Mouse (Mus musculus) layer of hippocampus, adult 8-10 months (tissue): Measurements from ENCODE around the gene Notch1. TPM values are rescaled to one million over a fixed set of nuclear protein-coding genes. Genes with fewer than 3 reads are reported as not detected.

Source experiments
- DNase-seq, 2 experiments: peaks; one replicate each; pipeline ENCODE4 v3.0.0; 2022; ENCODE audit warnings: low spot score in 2 of 2
- total RNA-seq, 4 experiments: library from RNA; stranded (reverse); gene quantifications; 2 replicates each; pipeline ENCODE4 v1.2.4; 2022

The Notch1 gene
- total RNA-seq, 4 experiments from 2014 or later: 31.0 to 36.2 (median 34.2) TPM

DNA sequence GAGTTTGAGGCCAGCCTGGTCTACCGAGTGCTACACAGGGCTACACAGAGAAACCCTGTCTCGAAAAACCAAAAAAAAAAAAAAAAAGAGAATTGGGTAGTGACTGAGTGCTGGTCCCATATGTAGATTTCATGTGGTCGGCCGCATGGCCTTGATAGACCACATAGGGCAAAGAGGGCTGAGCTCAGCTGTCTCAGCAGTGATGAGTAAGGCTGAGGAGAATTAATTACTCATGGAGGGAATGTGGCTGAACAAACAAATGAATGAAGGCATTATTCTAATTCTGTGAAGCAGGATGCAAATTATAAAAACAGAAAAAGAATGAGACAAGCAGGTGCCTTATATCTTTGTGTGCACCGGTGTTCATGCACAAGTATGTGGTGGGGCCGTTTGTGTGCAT lies 15.4 kb upstream of the Notch1 start:
- no peak for DNase-seq

DNA sequence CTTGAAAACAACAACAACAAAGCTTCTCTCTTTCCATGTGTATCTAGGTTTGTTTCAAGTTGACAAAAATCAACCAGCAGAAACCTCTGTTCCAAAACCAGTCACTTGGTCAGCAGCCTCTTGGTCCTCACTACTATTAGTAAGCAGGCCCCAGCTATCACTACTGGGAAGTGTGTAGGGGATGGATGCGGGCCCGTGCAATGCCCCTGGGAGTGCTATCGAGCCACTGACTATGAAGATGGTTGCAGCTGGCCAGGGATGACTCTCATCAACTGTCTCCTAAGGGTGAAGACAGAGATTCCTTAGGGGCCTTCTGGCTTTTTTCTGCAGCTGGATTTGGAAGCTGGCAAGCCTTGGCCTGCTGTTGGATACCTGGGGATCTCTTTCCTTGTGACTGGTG lies 13.4 kb upstream of the Notch1 start:
- no peak for DNase-seq

DNA sequence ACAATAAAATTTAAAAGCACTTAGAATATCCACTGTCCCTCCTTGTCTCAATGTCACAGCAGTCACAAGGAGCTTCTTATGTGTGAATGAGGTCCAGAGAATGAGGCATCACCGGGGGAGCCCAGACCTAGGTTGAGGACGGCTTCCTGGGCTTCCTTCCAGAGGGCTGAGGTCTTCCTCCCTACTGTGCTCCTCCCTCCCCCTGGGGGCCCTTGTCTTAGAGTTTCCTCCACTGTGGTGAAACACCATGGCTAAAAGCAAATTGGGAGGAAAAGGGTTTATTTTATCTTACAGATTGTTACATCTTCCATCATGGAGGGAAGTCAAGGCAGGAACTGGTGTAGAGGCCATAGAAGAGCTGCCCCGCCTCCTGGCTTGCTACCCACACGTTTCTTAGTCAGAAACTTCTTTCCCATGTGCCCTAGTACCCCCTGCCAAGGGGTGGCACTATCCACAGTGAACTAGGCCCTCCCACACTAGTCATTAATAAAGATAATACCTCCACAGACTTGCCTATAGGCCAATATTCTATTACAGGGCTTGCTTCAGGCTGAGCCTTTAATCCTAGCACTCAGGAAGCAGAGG lies 12.8 kb upstream of the Notch1 start:
- DNase-seq: no peak

DNA sequence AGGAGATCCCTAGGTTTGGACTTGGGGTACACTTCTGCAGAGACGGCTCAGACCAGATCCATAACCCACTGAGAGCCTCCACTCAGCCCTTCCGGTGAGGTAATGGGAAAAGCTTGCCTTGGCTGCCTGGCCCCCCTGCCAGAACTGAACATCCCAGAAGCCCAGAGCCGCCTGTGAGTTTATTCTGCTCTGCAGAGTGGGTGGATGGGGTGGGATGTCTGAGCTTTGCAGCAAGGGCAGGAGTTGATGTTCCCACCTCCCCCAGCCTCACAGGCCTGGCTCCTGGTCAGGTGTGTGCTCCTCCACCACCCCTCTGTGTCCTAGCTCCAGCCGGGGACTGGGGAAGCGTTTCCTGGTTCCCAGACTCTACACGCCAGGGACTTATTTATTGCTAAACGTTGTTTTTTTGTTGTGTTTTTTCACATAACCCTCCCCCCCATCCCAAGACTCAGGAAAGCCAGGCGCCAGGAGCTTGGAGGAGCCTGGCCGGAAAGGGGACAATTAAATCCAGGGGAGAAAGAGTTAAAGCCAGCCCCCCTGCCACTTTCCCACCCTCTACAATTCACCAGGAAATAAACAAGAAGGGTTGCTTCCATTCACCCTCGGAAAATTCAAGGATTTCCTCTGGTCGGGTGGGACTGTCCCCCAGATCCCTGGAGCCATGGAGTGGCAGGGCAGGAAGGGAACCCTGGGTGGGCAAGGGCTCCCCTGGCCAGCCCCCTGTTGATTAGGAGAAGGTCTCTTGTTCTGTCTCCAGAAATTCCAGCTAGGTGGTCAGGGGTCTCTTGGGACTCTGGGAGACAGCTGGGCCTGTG lies 10.2 kb upstream of the Notch1 start:
- no peak for DNase-seq

DNA sequence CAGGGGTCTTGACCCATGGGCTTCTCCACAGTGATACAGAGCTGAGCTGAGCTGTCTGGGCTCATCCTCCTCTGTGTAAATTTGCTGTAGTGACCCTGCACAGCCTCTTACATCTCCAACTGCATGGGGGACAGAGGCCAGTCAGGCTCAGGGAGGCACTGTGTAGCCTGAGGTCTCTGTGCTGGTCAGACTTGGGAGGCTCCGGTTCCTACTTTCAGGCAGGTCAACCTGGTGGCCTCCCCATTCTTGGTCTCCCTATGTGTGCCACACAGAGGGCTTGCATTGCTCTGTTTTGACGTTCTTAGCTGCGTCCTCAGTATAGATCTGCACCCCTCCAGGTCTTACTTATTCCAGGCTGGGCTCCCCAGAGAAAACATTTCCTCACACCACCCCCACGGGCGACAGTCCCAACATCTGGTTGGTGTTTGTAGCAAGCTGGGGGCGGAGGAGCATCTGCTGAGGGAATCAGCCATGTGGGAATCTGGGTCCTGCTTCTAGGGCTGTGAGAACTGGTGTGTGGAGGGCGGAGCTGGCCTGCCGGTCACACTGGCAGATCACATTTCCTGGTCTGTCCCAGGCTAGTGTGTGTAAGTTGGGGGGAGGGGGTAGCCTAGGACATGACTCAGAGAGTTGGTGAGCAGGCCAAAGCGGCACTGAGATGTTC lies 9.0 kb upstream of the Notch1 start:
- DNase-seq: no peak

GRCm38 (mm10) chr2:26522327-26522726 lies 5.9 kb upstream of the Notch1 start:
- no peak for DNase-seq

GRCm38 (mm10) chr2:26519753-26520152 lies 3.3 kb upstream of the Notch1 start:
- no peak for DNase-seq

- no peak for DNase-seq
Measured at GRCm38 (mm10) chr2:26516987-26517386, 524 bp upstream of the Notch1 start.

- no peak for DNase-seq
Measured at GRCm38 (mm10) chr2:26515335-26515734, 1.1 kb downstream of the Notch1 start.

DNA sequence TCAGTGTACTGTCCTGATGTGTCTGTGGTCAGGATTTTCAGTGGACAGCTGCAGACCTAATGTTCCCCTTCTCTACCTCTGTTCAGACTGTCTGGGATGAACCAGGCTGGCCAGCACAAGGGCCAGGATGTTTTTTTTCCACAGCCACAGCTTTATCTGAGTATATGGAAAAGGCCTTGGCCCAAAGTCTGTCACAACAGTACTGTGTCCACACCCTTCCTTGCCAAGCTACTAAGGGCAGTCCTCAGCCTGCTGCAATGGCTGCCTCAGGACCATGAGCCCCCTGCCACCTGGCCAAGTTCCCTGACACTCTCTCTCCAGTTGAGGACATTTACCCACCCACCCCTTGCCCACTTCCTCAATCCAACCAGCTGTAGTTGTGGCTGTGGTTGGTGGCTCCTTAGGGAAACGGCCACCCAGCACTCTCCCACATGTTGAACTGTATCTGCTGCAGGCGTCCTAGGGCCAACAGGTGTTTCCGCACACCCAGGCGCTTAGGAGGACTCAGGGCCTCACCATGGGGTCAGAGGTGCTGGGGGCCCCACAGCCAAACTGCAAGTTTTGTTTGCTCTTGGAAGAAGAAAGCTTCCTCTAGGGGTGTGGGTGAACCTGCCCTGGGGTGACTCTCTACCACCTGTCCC lies 3.2 kb downstream of the Notch1 start:
- no peak for DNase-seq

DNA sequence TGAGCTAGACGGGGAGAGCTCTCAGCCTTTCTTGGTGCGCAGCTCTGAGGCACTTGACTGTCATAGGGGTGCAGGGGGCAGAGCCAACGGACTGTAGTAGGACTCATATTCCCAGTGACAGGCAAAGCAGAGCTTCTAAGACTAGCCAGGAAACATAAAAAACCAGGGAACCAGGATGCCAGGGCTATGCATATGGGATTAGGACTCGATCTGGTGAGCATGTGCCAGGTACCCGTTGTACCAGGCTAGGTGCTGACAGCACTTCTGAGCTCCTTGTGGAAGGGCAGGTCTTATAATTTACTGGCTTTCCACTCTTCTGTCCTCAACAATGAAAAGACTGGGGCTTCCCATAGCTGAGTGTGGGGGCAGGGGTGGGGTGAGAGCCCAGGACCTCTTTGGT lies 7.8 kb downstream of the Notch1 start:
- DNase-seq: no peak

DNA sequence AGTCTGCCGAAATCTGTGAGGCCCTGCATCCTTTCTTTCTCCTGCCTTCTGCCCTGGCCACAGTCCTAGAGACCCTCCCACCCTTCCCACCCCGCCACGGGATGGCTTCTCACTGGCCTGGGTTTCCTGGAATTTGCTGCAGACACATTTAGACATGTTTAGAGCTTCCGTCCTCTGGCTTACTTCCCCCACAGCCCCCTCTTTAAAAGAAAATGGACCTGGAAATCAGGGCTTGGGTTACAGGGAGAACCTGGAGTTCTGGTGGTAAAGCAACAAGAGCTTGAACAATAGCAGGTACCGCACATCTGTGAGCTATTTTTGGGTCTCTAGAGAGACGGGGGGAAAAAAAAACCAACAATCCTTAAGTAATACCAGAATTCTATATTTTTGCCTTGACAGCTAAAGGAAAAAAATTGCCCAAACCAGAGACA lies 8.5 kb downstream of the Notch1 start:
- DNase-seq: no peak

- DNase-seq: peak in 1 of 2 experiments; percentile 36
Measured at GRCm38 (mm10) chr2:26507481-26507886, 9.0 kb downstream of the Notch1 start.

GRCm38 (mm10) chr2:26506746-26507280 lies 9.7 kb downstream of the Notch1 start:
- no peak for DNase-seq

- no peak for DNase-seq
Measured at GRCm38 (mm10) chr2:26504772-26505480, 11.5 kb downstream of the Notch1 start.

DNA sequence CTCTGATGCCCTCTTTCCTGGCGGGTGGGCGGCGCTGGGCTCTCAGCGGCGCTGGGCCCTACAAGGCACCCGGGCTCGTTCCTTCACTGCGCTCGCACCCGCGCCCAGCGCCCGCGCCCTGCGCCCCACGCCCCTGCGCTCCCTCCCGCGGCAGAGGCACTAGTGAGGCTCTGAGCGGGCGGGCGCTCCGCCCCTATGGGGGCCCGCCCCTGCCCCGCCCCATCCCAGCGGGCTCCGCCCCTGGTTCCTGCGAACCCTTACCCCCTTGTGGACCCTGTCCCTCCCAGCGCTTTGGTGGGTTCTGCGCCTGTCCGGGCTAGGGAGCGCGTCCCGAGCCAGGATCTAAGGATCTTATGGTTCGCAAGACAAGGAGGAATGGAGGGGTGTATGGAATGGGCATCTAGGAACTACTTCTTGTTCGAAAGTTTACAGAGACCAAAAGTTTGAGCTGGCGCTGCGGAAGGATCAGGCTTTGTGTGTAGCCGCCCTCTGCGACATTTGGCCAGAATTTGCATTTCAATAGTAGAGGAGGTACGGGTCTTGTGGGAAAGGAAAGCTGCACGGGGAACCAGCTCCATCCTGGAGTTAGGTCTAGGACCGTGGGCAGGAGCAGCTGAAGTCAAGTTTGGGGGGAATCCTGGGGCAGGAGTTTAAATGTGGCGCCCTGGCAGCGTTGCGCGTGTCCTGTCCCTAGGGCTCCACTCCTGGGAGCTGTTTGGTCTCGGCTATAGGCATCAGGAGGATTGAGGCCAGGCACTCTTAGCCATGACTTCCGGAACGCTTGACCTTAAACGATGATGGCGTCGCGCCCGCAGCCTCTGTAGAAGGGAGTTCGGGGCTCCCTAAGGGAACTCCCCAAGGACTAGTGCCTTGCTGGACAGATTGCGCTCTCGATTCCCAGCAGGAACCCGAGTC lies 12.5 kb downstream of the Notch1 start:
- DNase-seq: peak in 1 of 2 experiments; percentile 28

DNA sequence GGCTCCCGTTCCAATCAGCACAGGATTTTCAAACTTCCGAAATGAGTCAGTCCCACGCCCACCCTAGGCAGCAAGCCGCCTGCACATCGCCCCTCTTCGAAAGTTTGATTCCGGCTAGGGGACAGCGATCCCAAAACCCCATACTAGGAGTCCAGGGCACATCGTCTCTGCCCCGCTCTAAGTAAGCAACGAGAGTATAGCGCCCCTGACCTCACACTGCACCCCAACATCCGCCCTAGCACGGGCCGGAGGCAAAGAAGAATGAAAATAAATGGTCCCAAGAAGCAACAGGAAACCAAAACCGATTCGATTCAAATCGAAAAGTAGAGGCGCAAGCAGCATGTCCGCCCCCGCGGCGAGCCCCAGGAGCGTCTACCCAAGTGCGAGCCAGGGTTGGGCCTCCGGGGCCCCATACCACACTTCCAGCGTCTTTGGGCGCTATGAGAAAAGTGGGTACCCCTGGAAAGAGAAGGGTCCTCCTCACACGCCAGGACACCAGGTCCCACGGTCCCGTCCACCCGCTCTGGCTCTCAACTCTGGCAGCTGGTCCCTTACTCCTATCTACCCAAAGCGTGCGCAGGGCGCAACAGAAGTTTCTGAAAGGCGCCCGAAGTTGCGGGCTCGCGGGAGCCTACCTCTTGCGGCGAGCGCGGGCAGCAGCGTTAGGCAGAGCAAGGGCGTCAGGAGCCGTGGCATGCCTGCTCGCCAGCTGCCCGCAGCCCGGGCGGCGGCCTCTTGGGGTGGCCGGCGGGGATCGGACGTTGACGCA lies 13.4 kb downstream of the Notch1 start:
- no peak for DNase-seq

DNA sequence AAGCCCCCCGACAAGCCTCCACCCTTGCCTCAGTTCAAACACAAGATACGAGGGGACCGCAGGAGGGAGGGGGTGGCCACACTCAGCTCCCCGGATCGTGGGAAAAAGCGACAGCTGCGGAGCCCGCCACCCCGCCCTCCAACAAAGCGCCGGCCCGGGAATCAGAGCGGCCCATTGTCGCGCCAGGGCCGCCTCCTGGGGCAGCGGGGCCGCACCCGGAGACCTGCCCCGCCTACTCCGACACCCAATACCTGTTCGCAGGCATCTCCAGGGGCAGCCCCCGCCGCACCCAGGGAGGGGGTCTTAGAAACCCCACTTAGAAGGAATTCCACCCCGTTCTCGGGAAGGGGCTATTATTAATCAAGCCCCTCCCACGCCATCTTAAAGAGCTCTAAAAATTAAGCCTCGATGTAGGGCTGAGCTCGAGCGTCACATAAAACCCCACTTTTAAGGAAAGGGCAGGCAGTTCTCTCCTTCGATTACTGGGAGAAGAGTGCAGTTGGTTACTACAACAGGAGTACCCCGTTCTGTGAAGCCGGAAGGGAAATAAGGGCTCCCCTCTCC lies 14.1 kb downstream of the Notch1 start:
- DNase-seq: peak in 1 of 2 experiments; percentile 24

- peak; percentile 32 to 61 for DNase-seq
Measured at GRCm38 (mm10) chr2:26501651-26502141, 14.8 kb downstream of the Notch1 start.
